Mouse (Mus musculus) MEL (cell line): ENCODE results near the gene Usp27x. TPM values are rescaled to one million over a fixed set of nuclear protein-coding genes. Genes with fewer than 3 reads are reported as not detected.

Experiments
- DNase-seq: peaks from one replicate; pipeline ENCODE4 v3.0.0; 2011; ENCODE audit warnings: low read depth, low spot score
- H3K27ac ChIP-seq: 2 replicates; pipeline ENCODE4 v1.5.1; 2012; ENCODE audit warnings: low read depth, mild to moderate bottlenecking, control low read depth, low read length, moderate library complexity; ENCODE audit not compliant: control insufficient read depth
- H3K27me3 ChIP-seq, 2 experiments: fragments of 150-350 bp in 1 of 2; sonication (generic) in 1 of 2; 2 replicates each; pipeline ENCODE4 v1.6.1; 2012; ENCODE audit warnings: low read length in 2 of 2, mild to moderate bottlenecking in 2 of 2, improper control_type of control experiment in 1 of 2, moderate library complexity in 1 of 2; ENCODE audit not compliant: insufficient read depth in 2 of 2, control insufficient read depth in 1 of 2
- H3K36me3 ChIP-seq, 2 experiments: 2 replicates each; pipeline ENCODE4 v1.6.1; 2012 to 2014; ENCODE audit warnings: low read length in 2 of 2, improper control_type of control experiment in 1 of 2, inconsistent platforms in 1 of 2, mild to moderate bottlenecking in 1 of 2; ENCODE audit not compliant: insufficient read depth in 2 of 2, control insufficient read depth in 1 of 2
- H3K4me1 ChIP-seq, 2 experiments: fragments of 150-350 bp in 1 of 2; sonication (generic) in 1 of 2; 2 replicates each; pipeline ENCODE4 v1.6.1; 2012; ENCODE audit warnings: low read length in 2 of 2, improper control_type of control experiment in 1 of 2, mild to moderate bottlenecking in 1 of 2; ENCODE audit not compliant: insufficient read depth in 2 of 2, control insufficient read depth in 1 of 2
- H3K4me3 ChIP-seq, 2 experiments: fragments of 150-350 bp in 1 of 2; sonication (generic) in 1 of 2; 2 replicates each; pipeline ENCODE4 v1.5.1; 2012; ENCODE audit warnings: low read depth in 2 of 2, low read length in 2 of 2, mild to moderate bottlenecking in 2 of 2, moderate library complexity in 2 of 2, control low read depth in 1 of 2, improper control_type of control experiment in 1 of 2; ENCODE audit not compliant: control insufficient read depth in 1 of 2, insufficient read depth in 1 of 2
- H3K79me2 ChIP-seq: 2 replicates; pipeline ENCODE4 v1.6.1; 2012; ENCODE audit warnings: mild to moderate bottlenecking, low read length, moderate library complexity; ENCODE audit not compliant: control insufficient read depth, poor library complexity, insufficient read depth
- H3K9ac ChIP-seq: 2 replicates; pipeline ENCODE4 v1.6.1; 2012; ENCODE audit warnings: low read depth, mild to moderate bottlenecking, control low read depth, low read length, moderate library complexity; ENCODE audit not compliant: control insufficient read depth, poor library complexity, severe bottlenecking
- H3K9me3 ChIP-seq: fragments of 150-350 bp; sonication (generic); replicated peaks from 2 replicates; pipeline ENCODE4 v1.6.1; 2012; ENCODE audit warnings: mild to moderate bottlenecking, low read length, improper control_type of control experiment, moderate library complexity; ENCODE audit not compliant: insufficient read depth
- CHD1 ChIP-seq: IDR thresholded peaks from 2 replicates; pipeline ENCODE4 v1.6.1; 2012; ENCODE audit warnings: low read depth, mild to moderate bottlenecking, inconsistent platforms, low read length, improper control_type of control experiment
- CTCF ChIP-seq, 3 experiments: IDR thresholded peaks in 2 of 3; conservative IDR thresholded peaks in 1 of 3; 2 replicates each; pipeline ENCODE4 v1.5.1; 2011 to 2012; ENCODE audit warnings: low read length in 3 of 3, low read depth in 2 of 3, mild to moderate bottlenecking in 2 of 3, improper control_type of control experiment in 1 of 3, inconsistent platforms in 1 of 3, mixed read lengths in 1 of 3, moderate library complexity in 1 of 3; ENCODE audit not compliant: control insufficient read depth in 1 of 3, insufficient read depth in 1 of 3, poor library complexity in 1 of 3, severe bottlenecking in 1 of 3
- E2F4 ChIP-seq: IDR thresholded peaks from 2 replicates; pipeline ENCODE4 v1.6.1; 2011; ENCODE audit warnings: low read depth, low read length, improper control_type of control experiment, borderline replicate concordance
- EP300 ChIP-seq, 2 experiments: IDR thresholded peaks; 2 replicates each; pipeline ENCODE4 v1.6.1; 2011; ENCODE audit warnings: improper control_type of control experiment in 2 of 2, low read length in 2 of 2, low read depth in 1 of 2, mild to moderate bottlenecking in 1 of 2
- ETS1 ChIP-seq: IDR thresholded peaks from 2 replicates; pipeline ENCODE4 v1.6.1; 2012; ENCODE audit warnings: low read depth, mild to moderate bottlenecking, inconsistent platforms, low read length, improper control_type of control experiment, moderate library complexity
- GABPA ChIP-seq: IDR thresholded peaks from 2 replicates; pipeline ENCODE4 v1.6.1; 2012; ENCODE audit warnings: low read depth, mild to moderate bottlenecking, inconsistent platforms, low read length, improper control_type of control experiment, moderate library complexity
- HCFC1 ChIP-seq: IDR thresholded peaks from 2 replicates; pipeline ENCODE4 v1.6.1; 2012; ENCODE audit warnings: low read depth, mild to moderate bottlenecking, inconsistent platforms, low read length, improper control_type of control experiment, moderate library complexity
- JUND ChIP-seq: IDR thresholded peaks from 2 replicates; pipeline ENCODE4 v1.6.1; 2011; ENCODE audit warnings: low read depth, mild to moderate bottlenecking, improper control_type of control experiment, low read length
- MAFK ChIP-seq: IDR thresholded peaks from 2 replicates; pipeline ENCODE4 v1.6.1; 2011; ENCODE audit warnings: low read depth, mild to moderate bottlenecking, low read length, improper control_type of control experiment, borderline replicate concordance
- MAZ ChIP-seq: IDR thresholded peaks from 2 replicates; pipeline ENCODE4 v1.6.1; 2012; ENCODE audit warnings: low read depth, mild to moderate bottlenecking, inconsistent platforms, low read length, improper control_type of control experiment
- MEF2A ChIP-seq: IDR thresholded peaks from 2 replicates; pipeline ENCODE4 v1.6.1; 2014; ENCODE audit warnings: low read depth, mild to moderate bottlenecking, inconsistent platforms, low read length, improper control_type of control experiment; ENCODE audit not compliant: poor library complexity, insufficient replicate concordance, severe bottlenecking; ENCODE audit errors: extremely low read depth
- MXI1 ChIP-seq: IDR thresholded peaks from 2 replicates; pipeline ENCODE4 v1.6.1; 2011; ENCODE audit warnings: mild to moderate bottlenecking, low read depth, low read length, improper control_type of control experiment
- MYC ChIP-seq: IDR thresholded peaks from 2 replicates; pipeline ENCODE4 v1.6.1; 2011; ENCODE audit warnings: low read depth, mild to moderate bottlenecking, low read length, improper control_type of control experiment, moderate library complexity
- NRF1 ChIP-seq: IDR thresholded peaks from 2 replicates; pipeline ENCODE4 v1.6.1; 2014; ENCODE audit warnings: low read depth, mild to moderate bottlenecking, inconsistent platforms, low read length, improper control_type of control experiment, moderate library complexity; ENCODE audit not compliant: poor library complexity, insufficient read depth, severe bottlenecking
- POLR2A ChIP-seq, 2 experiments: IDR thresholded peaks; 2 replicates each; pipeline ENCODE4 v1.6.1; 2011 to 2012; ENCODE audit warnings: low read length in 2 of 2, mild to moderate bottlenecking in 2 of 2, control low read depth in 1 of 2, improper control_type of control experiment in 1 of 2, low read depth in 1 of 2, moderate library complexity in 1 of 2; ENCODE audit not compliant: control insufficient read depth in 1 of 2, insufficient read depth in 1 of 2, poor library complexity in 1 of 2
- POLR2AphosphoS2 ChIP-seq: IDR thresholded peaks from 2 replicates; pipeline ENCODE4 v1.6.1; 2011; ENCODE audit warnings: low read length, improper control_type of control experiment
- POLR2AphosphoS5 ChIP-seq: IDR thresholded peaks from 2 replicates; pipeline ENCODE4 v1.6.1; 2012; ENCODE audit warnings: low read depth, borderline replicate concordance, mild to moderate bottlenecking, inconsistent platforms, low read length, moderate library complexity, mixed read lengths
- RCOR1 ChIP-seq: IDR thresholded peaks from 2 replicates; pipeline ENCODE4 v1.6.1; 2012; ENCODE audit warnings: low read depth, mild to moderate bottlenecking, inconsistent platforms, low read length, improper control_type of control experiment
- SIN3A ChIP-seq: IDR thresholded peaks from 2 replicates; pipeline ENCODE4 v1.6.1; 2012; ENCODE audit warnings: low read length, improper control_type of control experiment, inconsistent platforms
- SMC3 ChIP-seq: IDR thresholded peaks from 2 replicates; pipeline ENCODE4 v1.6.1; 2011; ENCODE audit warnings: low read depth, low read length, improper control_type of control experiment
- TAL1 ChIP-seq: IDR thresholded peaks from 2 replicates; pipeline ENCODE4 v1.6.1; 2012; ENCODE audit warnings: mild to moderate bottlenecking, inconsistent platforms, low read length, moderate library complexity, mixed read lengths
- UBTF ChIP-seq: IDR thresholded peaks from 2 replicates; pipeline ENCODE4 v1.6.1; 2012; ENCODE audit warnings: low read depth, mild to moderate bottlenecking, inconsistent platforms, low read length, improper control_type of control experiment, moderate library complexity, borderline replicate concordance; ENCODE audit not compliant: insufficient read depth
- USF1 ChIP-seq: IDR thresholded peaks from 2 replicates; pipeline ENCODE4 v1.6.1; 2014; ENCODE audit warnings: low read depth, mild to moderate bottlenecking, inconsistent platforms, low read length, improper control_type of control experiment, moderate library complexity
- USF2 ChIP-seq, 2 experiments: IDR thresholded peaks; 2 replicates each; pipeline ENCODE4 v1.6.1; 2011 to 2012; ENCODE audit warnings: improper control_type of control experiment in 2 of 2, low read length in 2 of 2, borderline replicate concordance in 1 of 2, inconsistent platforms in 1 of 2, low read depth in 1 of 2, mild to moderate bottlenecking in 1 of 2; ENCODE audit not compliant: insufficient read depth in 1 of 2
- ZC3H11A ChIP-seq: IDR thresholded peaks from 2 replicates; pipeline ENCODE4 v1.6.1; 2012; ENCODE audit warnings: low read depth, mild to moderate bottlenecking, inconsistent platforms, low read length, improper control_type of control experiment
- ZKSCAN1 ChIP-seq: IDR thresholded peaks from 2 replicates; pipeline ENCODE4 v1.6.1; 2012; ENCODE audit warnings: low read depth, mild to moderate bottlenecking, inconsistent platforms, low read length, improper control_type of control experiment, moderate library complexity
- ZNF384 ChIP-seq: IDR thresholded peaks from 2 replicates; pipeline ENCODE4 v1.6.1; 2012; ENCODE audit warnings: low read depth, mild to moderate bottlenecking, inconsistent platforms, low read length, improper control_type of control experiment
- polyA plus RNA-seq, 2 experiments: library from polyadenylated mRNA; stranded (reverse) in 1 of 2; unstranded in 1 of 2; fragments of >175 nt in 1 of 2; fragments of >200 nt in 1 of 2; gene quantifications; 2 replicates each; pipeline versions ENCODE4 v1.2.1 to v1.2.4; 2012; ENCODE audit warnings: low replicate concordance in 2 of 2, low read depth in 1 of 2; ENCODE audit not compliant: insufficient read length in 2 of 2, insufficient read depth in 1 of 2, missing spikeins in 1 of 2
- total RNA-seq: library from RNA; depleted of rRNA; stranded (reverse); fragments of 300-350 nt; gene quantifications from 2 replicates; pipeline ENCODE4 v1.2.3, GENCODE M21; 2012

Usp27x gene
- total and polyA plus RNA-seq, 3 experiments, result 3.6 to 3.9 TPM; not detected in 1

- H3K9ac ChIP-seq, result no peak overlapping the region
- no peaks in the 10 kb centered on the region for H3K36me3 ChIP-seq
- H3K27ac ChIP-seq, result no peak overlapping the region
- no peaks in the 10 kb centered on the region for H3K79me2 ChIP-seq
- no peaks in the 10 kb centered on the region for H3K9me3 ChIP-seq
- no peak for DNase-seq
- TF ChIP-seq RCOR1 (no peak), ZKSCAN1 (no peak), JUND (no peak), MAZ (no peak), POLR2AphosphoS5 (no peak), POLR2AphosphoS2 (no peak), POLR2A (IDR thresholded peaks at IDR 0.05; ENCODE audit: control insufficient read depth in 1 of 2, insufficient read depth in 1 of 2, low read depth in 1 of 2, low read length in 2 of 2, poor library complexity in 1 of 2) (no peak), MXI1 (no peak), GABPA (no peak), ZC3H11A (no peak), USF1 (no peak), USF2 (IDR thresholded peaks at IDR 0.05; ENCODE audit: borderline replicate concordance in 1 of 2, insufficient read depth in 1 of 2, low read depth in 1 of 2, low read length in 2 of 2) (no peak), EP300 (IDR thresholded peaks at IDR 0.05; ENCODE audit: low read depth in 1 of 2, low read length in 2 of 2) (no peak), CTCF (IDR thresholded peaks at IDR 0.05 in 2 of 3, conservative IDR thresholded peaks at IDR 0.05 in 1 of 3; ENCODE audit: control insufficient read depth in 1 of 3, insufficient read depth in 1 of 3, low read depth in 2 of 3, low read length in 3 of 3, poor library complexity in 1 of 3, severe bottlenecking in 1 of 3) (no peak), ZNF384 (no peak), MEF2A (no peak), CHD1 (no peak), MYC (no peak)
- H3K4me1 ChIP-seq, result no peaks in the 10 kb centered on the region
- H3K27me3 ChIP-seq, result no peaks in the 10 kb centered on the region
- H3K4me3 ChIP-seq, result no peak overlapping the region
These were observed 36.8 kb upstream of the Usp27x start for GRCm38 (mm10) chrX:7412239-7413033.

GRCm38 (mm10) chrX:7376586-7376985 lies 956 bp upstream of the Usp27x start:
- peak overlapping the region; percentile 63 to 77 for H3K4me3 ChIP-seq
- DNase-seq, result no peak
- no peaks in the 10 kb centered on the region for H3K27me3 ChIP-seq
- peak overlapping the region; percentile 89 for H3K9ac ChIP-seq
- TF ChIP-seq MAFK (no peak), HCFC1 (no peak), RCOR1 (no peak), UBTF (no peak), POLR2AphosphoS2 (no peak), USF2 (IDR thresholded peaks at IDR 0.05; ENCODE audit: borderline replicate concordance in 1 of 2, insufficient read depth in 1 of 2, low read depth in 1 of 2, low read length in 2 of 2) (no peak), E2F4 (no peak), EP300 (IDR thresholded peaks at IDR 0.05; ENCODE audit: low read depth in 1 of 2, low read length in 2 of 2) (no peak), SMC3 (no peak), CTCF (IDR thresholded peaks at IDR 0.05 in 2 of 3, conservative IDR thresholded peaks at IDR 0.05 in 1 of 3; ENCODE audit: control insufficient read depth in 1 of 3, insufficient read depth in 1 of 3, low read depth in 2 of 3, low read length in 3 of 3, poor library complexity in 1 of 3, severe bottlenecking in 1 of 3) (no peak), NRF1 (no peak), SIN3A (no peak), MEF2A (no peak), ZNF384 (no peak), TAL1 (no peak), GABPA (no peak), POLR2AphosphoS5 (no peak), MYC (no peak), ETS1 (no peak)
- peaks cover 10% of the 10 kb centered on the region; the same call in 1 of the 2 replicates for H3K79me2 ChIP-seq
- H3K9me3 ChIP-seq, result no peaks in the 10 kb centered on the region
- peaks cover 0 to 3% of the 10 kb centered on the region in 2 experiments; a peak in 1 of 4 replicates for H3K36me3 ChIP-seq
- peaks cover 4 to 13% of the 10 kb centered on the region in 2 experiments; a peak in 3 of 4 replicates for H3K4me1 ChIP-seq
- no peak overlapping the region for H3K27ac ChIP-seq
